Mouse (Mus musculus): ENCODE data around the gene Spen. TPM values are rescaled to one million over a fixed set of nuclear protein-coding genes. Genes with fewer than 3 reads are reported as not detected.

Spen gene
- total RNA-seq, 2 experiments from 2014 or later, result 32.7 to 32.9 TPM

DNA sequence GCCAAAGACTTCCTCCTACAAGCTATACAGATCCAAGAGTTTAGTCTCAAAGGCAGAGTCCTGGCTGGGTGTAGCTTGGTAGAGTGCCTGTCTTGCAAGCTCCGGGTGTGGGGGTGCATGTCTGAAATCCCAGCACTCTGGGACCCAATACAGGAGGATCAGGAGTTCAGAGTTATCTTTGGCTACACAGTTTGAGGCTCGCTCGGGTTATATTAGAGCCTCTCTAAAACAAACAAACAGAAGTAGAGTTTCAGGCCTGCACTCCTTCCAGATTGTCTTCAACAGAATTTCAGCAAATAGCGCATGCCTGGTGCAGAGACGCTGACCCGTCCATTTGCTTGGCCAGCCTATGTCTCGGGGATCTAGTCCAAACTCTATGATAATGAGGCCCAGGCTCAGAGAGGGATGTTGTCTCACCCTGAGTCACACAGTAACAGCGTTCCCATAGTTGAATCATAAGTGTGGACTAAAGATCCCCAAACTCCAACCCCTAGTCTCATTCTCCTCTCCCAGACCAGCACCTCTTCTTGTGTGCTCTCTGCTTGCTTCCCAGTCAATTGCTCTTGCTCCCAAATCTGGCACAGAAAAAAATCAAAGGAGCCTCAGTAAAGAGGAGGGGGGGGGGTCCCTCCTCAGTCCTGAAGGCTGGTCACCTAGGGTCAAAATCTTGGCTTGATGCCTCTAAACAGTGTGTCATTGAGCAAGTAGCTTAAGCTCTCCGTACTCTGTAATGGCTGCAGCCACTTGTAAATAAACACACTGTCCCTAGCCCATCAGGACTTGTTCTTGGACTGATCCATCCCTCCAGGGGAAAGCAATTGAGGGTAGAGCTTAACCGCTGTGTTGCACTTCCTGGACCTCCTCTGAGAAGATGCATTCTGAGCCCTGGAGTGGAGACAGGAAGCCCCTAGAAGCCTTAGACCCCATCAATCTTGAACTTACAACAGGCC lies 111.3 kb downstream of the Spen start:
- no peak for DNase-seq (ENCODE audit: low spot score in 2 of 2)

DNA sequence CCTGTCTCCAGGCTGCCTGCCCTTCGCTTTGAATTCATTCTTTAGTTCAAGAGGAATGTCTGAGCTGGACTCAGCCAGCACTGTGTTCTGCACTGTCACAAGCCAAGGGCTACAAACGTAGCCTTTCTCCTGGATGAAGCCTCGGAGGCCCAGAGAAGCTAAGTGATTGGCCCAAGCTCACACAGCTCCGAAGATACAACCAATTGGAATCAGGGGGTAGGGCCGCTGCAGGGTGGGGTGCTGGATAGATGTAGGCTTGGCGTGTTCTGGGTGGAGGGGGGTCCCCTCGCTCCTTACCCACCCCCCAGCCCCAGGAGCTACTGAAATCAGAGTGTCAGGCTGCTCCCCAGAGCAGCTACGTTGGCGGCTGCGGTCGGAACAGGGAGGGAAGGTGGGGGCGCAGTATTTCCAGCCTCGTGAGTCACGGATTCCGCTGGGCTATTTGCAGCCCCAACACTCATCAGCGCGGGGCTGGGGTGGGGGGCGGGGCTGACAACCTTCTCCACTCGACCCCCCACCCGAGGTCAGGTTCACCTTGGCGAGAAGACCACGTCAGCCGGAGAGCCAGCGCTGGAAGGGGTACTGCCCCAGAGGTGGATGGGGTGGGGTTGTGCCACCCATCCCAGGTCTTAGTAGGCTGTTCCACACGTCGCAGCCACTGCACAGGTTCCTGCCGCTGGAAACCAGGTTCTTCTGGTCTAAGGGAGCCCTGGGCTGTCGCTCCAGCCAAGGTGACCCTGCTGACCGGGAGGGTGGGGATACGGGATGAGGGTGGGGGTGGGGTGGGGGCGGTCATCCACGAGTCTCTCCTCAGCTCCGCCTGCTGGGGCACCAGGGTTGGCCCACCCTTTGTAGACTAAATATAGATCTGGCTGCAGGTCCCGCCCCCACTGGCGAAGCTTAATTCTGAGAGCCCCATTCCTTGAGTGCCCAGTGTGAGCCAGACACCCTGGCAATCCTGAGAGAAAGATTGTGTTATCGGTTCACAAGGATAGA lies 112.6 kb downstream of the Spen start:
- DNase-seq (ENCODE audit: low spot score in 2 of 2), result peak in 1 of 2 experiments; percentile 53

DNA sequence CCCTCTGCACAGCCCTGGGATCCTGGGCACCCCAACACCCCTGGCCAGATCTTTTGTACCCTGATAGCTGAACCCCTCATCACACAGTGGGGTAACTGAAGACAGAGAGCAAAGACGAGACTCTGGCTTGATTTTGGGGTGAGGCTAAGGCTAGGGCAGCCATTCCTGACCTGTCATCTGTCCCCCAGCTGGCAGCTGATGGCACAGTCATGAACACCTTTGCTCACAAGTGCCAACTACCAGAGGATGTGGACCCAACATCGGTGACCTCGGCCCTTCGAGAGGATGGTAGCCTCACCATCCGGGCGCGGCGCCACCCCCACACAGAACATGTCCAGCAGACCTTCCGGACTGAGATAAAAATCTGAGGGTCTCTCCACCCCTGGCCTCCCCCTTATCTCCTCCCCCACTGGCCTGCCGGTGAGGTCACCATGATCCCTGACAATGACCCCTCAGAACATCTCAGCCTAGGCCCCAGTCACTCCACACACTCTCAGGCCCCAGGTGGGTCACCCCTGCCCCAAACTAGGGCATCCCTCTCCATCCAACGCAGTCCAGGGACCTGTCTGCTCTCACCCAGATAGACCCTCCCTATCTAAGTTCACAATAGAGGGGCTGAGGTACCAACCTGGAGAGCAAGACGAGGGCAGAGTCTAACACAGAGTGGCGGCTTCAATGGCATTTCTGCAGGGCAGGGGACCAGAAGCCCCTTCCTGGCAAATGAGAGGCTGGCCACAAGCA lies 114.5 kb downstream of the Spen start:
- peak in 1 of 2 experiments; percentile 6 for DNase-seq (ENCODE audit: low spot score in 2 of 2)

DNA sequence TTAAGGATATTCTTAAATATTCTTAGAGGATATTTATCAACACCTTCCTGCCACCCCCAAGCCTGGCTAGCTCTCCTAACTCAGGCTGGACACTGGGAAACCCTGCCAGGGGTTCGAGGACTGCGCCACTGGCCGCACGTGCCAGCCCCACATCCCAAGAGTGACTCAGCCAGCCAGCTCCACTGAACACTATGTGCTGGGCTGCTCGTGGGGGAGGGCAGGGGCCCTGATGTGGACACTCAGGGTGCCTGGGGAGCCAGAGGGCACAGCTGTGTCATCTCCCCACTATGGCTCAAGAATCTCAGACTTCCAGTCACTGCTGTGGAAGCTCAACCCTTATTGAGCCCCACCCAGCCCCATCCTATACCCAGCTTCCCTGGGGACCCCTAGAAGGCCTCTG lies 115.1 kb downstream of the Spen start:
- DNase-seq (ENCODE audit: low spot score in 2 of 2), result peak in 1 of 2 experiments; percentile 12

DNA sequence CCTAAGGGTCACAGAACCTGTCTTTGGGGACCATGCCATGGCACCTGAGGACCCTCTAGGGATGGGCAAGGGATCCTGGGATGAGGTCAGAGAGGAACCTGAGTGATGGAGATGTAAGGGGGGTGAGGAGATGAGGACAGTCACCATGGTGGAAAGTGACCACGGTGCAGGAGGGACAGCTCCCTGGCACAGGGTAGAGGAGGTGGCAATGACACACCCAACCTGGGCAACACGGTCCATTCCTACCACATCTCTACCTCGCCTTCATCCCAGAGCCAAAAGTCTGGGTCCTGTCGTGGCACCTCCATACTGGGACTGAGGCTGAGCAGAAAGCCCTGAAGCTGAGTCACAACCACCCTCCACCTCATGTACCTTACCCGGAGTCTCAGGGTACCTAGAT lies 115.6 kb downstream of the Spen start:
- DNase-seq (ENCODE audit: low spot score in 2 of 2), result no peak

DNA sequence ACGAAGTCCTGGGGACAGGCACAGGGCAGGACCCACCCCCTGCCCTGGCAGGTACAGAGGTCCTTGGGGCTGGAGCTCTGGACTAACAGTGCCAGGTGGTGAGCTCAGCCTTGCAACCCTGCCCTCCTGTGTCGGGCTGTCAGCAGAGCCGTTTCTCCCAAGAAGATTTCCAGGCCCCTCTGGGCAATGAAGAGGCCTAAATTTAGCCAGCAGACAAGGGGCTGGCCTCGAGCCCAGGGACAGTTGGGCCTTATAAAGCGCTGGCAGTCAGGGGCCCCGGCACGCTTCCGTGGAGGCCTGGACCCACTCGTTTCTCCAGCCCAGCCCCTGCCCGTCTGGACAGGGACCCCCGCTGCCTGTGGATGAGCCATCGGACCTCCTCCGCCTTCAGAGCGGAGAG lies 117.0 kb downstream of the Spen start:
- peak; percentile 60 to 73 for DNase-seq (ENCODE audit: low spot score in 2 of 2)

DNA sequence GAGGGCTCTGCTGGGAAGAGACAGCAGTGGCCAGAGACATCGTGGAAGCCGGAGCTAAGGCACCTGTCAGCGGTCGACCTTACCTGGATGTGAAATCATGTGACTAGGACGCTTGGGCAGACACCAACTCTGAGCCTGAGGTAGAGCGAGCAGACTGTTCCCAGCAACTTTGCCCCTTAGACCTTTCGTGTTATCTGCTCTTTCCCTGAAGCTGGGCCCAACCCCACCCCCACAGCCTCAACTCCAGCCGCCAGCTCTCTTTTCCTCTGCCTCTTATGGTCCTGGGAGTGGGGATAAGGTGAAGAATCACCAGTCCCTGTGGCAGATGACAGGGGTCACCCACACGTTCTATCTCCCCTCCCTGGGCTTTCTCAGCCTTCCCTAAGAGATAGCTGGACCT lies 117.5 kb downstream of the Spen start:
- peak in 1 of 2 experiments; percentile 10 for DNase-seq (ENCODE audit: low spot score in 2 of 2)

DNA sequence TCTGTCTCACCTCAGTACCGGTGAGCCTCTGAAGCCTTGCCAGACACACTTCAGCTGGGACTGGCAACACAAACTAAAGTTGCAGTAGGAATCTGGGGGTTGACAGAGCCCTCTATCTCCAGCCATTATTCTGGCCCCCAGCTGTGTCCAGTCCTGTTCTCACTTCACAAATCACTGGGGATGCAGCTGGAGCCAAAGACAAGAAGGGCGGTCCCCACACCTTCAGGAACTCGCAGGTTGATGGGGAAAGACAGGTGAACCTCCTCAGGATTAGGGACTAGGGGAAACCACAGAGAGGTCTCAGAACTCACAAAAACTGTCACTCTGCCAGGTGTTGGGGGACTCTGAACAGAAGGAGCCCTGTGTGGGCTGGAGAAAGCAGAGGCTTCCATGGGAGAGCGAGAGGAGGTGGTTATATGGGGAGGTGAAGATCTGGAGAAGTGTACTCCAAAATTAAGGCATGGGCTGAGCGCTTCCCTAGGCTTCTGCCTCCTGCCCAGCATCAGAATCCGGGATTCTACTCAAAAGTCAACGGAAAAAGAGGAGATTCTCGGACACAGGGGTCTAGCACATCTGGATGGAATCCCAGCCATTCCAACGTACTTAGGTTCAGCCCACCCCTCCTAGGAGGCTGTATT lies 118.1 kb downstream of the Spen start, which contains the start of gene Hspb7:
TSS of gene Hspb7 (plus strand) at position 588 of the 638 bp plus-strand sequence.
- peak in 1 of 2 experiments; percentile 8 for DNase-seq (ENCODE audit: low spot score in 2 of 2)

DNA sequence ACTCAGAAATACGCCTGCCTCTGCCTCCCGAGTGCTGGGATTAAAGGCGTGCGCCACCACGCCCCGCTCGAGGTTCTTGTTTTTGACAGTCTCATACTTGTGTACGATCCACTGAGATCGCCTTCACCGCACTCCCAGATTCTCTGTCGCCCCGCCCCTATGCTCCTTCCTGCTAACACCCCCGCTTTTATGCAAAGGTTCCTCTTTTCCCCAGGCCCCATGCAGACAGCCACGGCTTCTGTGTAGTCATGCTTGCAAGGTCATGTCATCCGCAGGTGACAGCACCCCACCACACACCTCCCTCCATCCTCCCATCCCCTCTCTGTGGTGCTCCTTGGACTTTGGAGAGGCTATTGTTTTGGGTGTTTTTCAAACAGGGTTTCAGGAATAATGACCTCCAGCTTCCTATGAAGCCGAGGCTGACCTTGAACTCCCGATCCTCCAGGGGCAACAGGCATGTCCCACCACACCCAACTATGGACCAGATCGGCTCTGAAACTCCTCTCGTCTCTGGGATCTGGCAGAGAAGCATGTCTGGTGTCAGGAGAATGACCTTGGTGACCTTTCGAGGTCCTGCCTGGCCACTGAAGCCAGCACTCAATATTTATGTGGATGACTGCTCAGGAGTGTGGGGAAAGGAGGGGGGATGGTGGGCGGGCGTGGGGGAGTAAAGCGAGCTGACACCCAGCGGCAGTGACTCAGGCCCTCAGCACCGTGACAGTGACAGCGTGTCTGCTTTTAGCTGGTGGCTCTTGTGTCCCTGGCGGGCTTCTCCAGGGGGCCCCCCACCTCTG lies 118.8 kb downstream of the Spen start:
- no peak for DNase-seq (ENCODE audit: low spot score in 2 of 2)

Other genes starting within 250 kb of the Spen start
- 1 to 10 TPM; 3.7 to 4.7 TPM for gene Epha2, start 237.4 kb downstream of the Spen start, total RNA-seq (2021)
- under 1 TPM in 1 of 2 experiments, not detected in 1; 0.25 TPM for gene Fam131c, start 170.4 kb downstream of the Spen start, total RNA-seq (2021)
- 1 to 10 TPM; 1.6 to 2.6 TPM for gene Clcnka, start 139.9 kb downstream of the Spen start, total RNA-seq (2021)
- under 1 TPM; 0.34 to 0.88 TPM for gene Clcnkb, start 122.6 kb downstream of the Spen start, total RNA-seq (2021)
- gene Hspb7, start 117.8 kb downstream of the Spen start, total RNA-seq (2021), result 100 to 1,000 TPM; 154 to 183 TPM
- not detected for gene Srarp, start 102.5 kb downstream of the Spen start, total RNA-seq (2021)
- gene Zbtb17, start 93.9 kb downstream of the Spen start, total RNA-seq (2021), result 10 to 100 TPM; 19.9 to 21.2 TPM
- 10 to 100 TPM in 1 of 2 experiments, 1 to 10 TPM in 1; 7.4 to 10.6 TPM for gene Fblim1, start 67.5 kb upstream of the Spen start, total RNA-seq (2021)
- gene Tmem82, start 80.0 kb upstream of the Spen start, total RNA-seq (2021), result 1 to 10 TPM; 3.5 to 4.3 TPM
- 10 to 100 TPM; 21.4 to 26.7 TPM for gene Slc25a34, start 85.2 kb upstream of the Spen start, total RNA-seq (2021)
- gene Plekhm2, start 126.3 kb upstream of the Spen start, total RNA-seq (2021), result 10 to 100 TPM; 32.9 to 35.5 TPM
- gene Rsc1a1, start 147.0 kb upstream of the Spen start, total RNA-seq (2021), result 1 to 10 TPM; 3.6 to 5.1 TPM
- gene Ddi2, start 184.8 kb upstream of the Spen start, total RNA-seq (2021), result 10 to 100 TPM; 42.4 to 50.2 TPM
- 1 to 10 TPM in 1 of 2 experiments, under 1 TPM in 1; 0.64 to 1.5 TPM for gene Agmat, start 208.1 kb upstream of the Spen start, total RNA-seq (2021)

Measured in gastrocnemius, postnatal 4 days (tissue).